Mouse (Mus musculus) neural tube, embryonic 14.5 days (tissue): ENCODE measurements at regions not wholly inside any gene's neighbourhood (a gene's known extent, or its start where the extent isn't known, plus 50 kb on each side); places are given as distances from the start of the nearest gene placed in this dataset.

ENCODE experiments used
- ATAC-seq: fragments of 200-750 bp; cut with Nextera tagmentation; 2 replicates; pipeline ENCODE4 v1.8.0; 2017; ENCODE audit warnings: low read depth, mild to moderate bottlenecking, moderate TSS enrichment, moderate library complexity
- H3K27ac ChIP-seq: fragments of 300-500 bp; sonication (generic); 2 replicates; pipeline ENCODE4 v1.5.1; 2014; ENCODE audit warnings: low read depth, mild to moderate bottlenecking, control low read depth, low read length, moderate library complexity, mixed read lengths
- H3K27me3 ChIP-seq: fragments of 300-500 bp; sonication (generic); 2 replicates; pipeline ENCODE4 v1.6.1; 2014; ENCODE audit warnings: low read length; ENCODE audit not compliant: control insufficient read depth, insufficient read depth
- H3K36me3 ChIP-seq: fragments of 300-500 bp; sonication (generic); 2 replicates; pipeline ENCODE4 v1.6.1; 2014; ENCODE audit warnings: low read length, mixed read lengths; ENCODE audit not compliant: control insufficient read depth, insufficient read depth
- H3K4me1 ChIP-seq: fragments of 300-500 bp; sonication (generic); 2 replicates; pipeline ENCODE4 v1.6.1; 2014; ENCODE audit warnings: low read length; ENCODE audit not compliant: control insufficient read depth, insufficient read depth
- H3K4me2 ChIP-seq: fragments of 300-500 bp; sonication (generic); 2 replicates; pipeline ENCODE4 v1.6.1; 2014; ENCODE audit warnings: mild to moderate bottlenecking, low read depth, low read length, control low read depth
- H3K4me3 ChIP-seq: fragments of 300-500 bp; sonication (generic); 2 replicates; pipeline ENCODE4 v1.5.1; 2014; ENCODE audit warnings: low read depth, low read length, control low read depth, mixed read lengths
- H3K9ac ChIP-seq: fragments of 300-500 bp; sonication (generic); replicated peaks from 2 replicates; pipeline ENCODE4 v1.6.1; 2014; ENCODE audit warnings: low read depth, mild to moderate bottlenecking, control low read depth, low read length, mixed read lengths
- H3K9me3 ChIP-seq: fragments of 300-500 bp; sonication (generic); 2 replicates; pipeline ENCODE4 v1.6.1; 2016; ENCODE audit warnings: low read length; ENCODE audit not compliant: control insufficient read depth
- WGBS: fragments of 180-500 bp; shearing (Covaris S2); extraction: QIAGEN DNeasy Blood & Tissue Kit; methylation state at CpG from one replicate; pipeline ENCODE4 v1.1.7; 2014; 5-methylcytosine and 5-hydroxymethylcytosine counted together

DNA sequence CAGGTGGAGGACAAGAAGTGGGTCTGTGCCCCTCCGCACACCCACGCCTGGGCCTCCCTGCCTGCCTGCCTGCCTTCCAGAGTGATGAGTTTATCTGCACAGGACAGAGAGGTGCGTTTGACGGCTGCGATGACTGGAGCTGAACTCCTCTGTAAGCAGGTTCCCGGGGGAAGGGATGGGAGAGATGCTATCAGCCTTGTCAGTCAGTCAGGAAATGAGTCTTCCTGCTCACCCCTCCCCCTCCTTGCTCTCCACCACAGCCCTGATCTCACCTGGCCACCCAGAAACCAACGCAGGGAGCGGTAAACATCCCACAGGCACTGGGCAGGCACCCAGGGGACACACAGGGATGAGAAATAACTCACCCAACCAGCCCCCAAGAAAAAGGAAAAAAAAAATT, 69.5 kb upstream of the Nectin1 start:
- Histone ChIP-seq H3K36me3 (no peaks in the 10 kb centered on the region), H3K4me1 (no peaks in the 10 kb centered on the region), H3K9me3 (no peaks in the 10 kb centered on the region), H3K27me3 (no peaks in the 10 kb centered on the region), H3K9ac (no peak overlapping the region), H3K4me2 (no peak overlapping the region), H3K27ac (no peak overlapping the region), H3K4me3 (no peak overlapping the region)
- no peak for ATAC-seq
- WGBS: 48% methylated on average over 8 of the region's 8 CpGs

GRCm38 (mm10) chr9:43676011-43676410, 67.8 kb upstream of the Nectin1 start:
- no peak overlapping the region for H3K4me2 ChIP-seq
- no peaks in the 10 kb centered on the region for H3K9me3 ChIP-seq
- no peak overlapping the region for H3K27ac ChIP-seq
- H3K9ac ChIP-seq: no peak overlapping the region
- H3K27me3 ChIP-seq: no peaks in the 10 kb centered on the region
- H3K36me3 ChIP-seq: no peaks in the 10 kb centered on the region
- H3K4me1 ChIP-seq: no peaks in the 10 kb centered on the region
- WGBS: 77% methylated on average over 2 of the region's 2 CpGs
- ATAC-seq: no peak
- no peak overlapping the region for H3K4me3 ChIP-seq

DNA sequence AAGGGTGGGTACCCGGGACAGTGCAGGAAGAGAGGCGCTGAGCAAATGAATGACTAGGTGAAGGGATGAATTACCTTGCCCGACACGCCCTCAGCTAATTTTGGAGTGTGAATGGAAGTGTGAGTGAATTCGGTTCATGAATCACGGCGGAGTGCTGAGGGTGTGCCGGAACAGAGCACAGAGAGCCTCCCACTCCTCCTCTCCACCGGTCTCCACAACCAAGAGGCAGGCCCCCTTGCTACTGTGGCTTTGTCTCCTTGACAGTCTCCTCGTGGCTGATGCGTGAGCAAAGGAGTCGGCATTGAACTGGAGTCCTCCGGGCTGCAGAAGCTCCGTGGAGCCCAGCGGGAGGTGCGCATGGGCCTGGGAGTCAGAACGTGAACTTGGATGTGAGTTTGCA, 64.5 kb upstream of the Nectin1 start:
- Histone ChIP-seq H3K27ac (no peak overlapping the region), H3K4me2 (no peak overlapping the region), H3K36me3 (no peaks in the 10 kb centered on the region), H3K4me1 (no peaks in the 10 kb centered on the region), H3K4me3 (no peak overlapping the region), H3K9me3 (no peaks in the 10 kb centered on the region), H3K9ac (no peak overlapping the region), H3K27me3 (no peaks in the 10 kb centered on the region)
- WGBS: 36% methylated on average over 17 of the region's 17 CpGs
- no peak for ATAC-seq

GRCm38 (mm10) chr9:43681317-43681716, 62.5 kb upstream of the Nectin1 start:
- no peak for ATAC-seq
- Histone ChIP-seq H3K36me3 (no peaks in the 10 kb centered on the region), H3K27ac (no peak overlapping the region), H3K4me3 (no peak overlapping the region), H3K9me3 (no peaks in the 10 kb centered on the region), H3K27me3 (no peaks in the 10 kb centered on the region), H3K9ac (no peak overlapping the region), H3K4me2 (no peak overlapping the region), H3K4me1 (no peaks in the 10 kb centered on the region)
- 80% methylated on average over 3 of the region's 3 CpGs for WGBS

DNA sequence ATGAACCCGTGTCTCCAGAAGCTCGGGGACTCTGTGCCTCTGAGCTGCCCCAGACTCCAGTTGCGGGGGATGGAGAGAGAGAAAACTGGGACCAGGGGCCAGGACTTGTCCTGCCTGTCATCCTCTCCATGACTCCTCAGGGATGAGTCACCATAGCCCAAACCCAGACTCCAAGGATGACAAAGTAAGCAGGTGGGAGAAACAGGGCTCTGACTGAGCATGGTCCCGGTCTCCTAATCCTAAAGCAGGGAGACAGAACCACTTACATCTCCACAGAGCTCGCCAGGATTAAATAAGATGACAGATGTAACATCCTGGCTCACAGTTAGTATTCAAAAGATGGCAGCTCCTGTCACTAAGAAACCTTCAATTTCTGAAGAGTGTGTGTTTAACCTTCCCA, 61.7 kb upstream of the Nectin1 start:
- H3K27ac ChIP-seq: no peak overlapping the region
- H3K36me3 ChIP-seq: no peaks in the 10 kb centered on the region
- WGBS: 78% methylated on average over 5 of the region's 5 CpGs
- no peak overlapping the region for H3K4me2 ChIP-seq
- H3K9me3 ChIP-seq: no peaks in the 10 kb centered on the region
- H3K4me3 ChIP-seq: no peak overlapping the region
- no peak for ATAC-seq
- H3K9ac ChIP-seq: no peak overlapping the region
- H3K4me1 ChIP-seq: no peaks in the 10 kb centered on the region
- H3K27me3 ChIP-seq: no peaks in the 10 kb centered on the region

- Histone ChIP-seq H3K9me3 (no peaks in the 10 kb centered on the region), H3K4me1 (no peaks in the 10 kb centered on the region), H3K36me3 (no peaks in the 10 kb centered on the region), H3K27me3 (no peaks in the 10 kb centered on the region), H3K4me3 (no peak overlapping the region), H3K27ac (no peak overlapping the region), H3K9ac (no peak overlapping the region), H3K4me2 (no peak overlapping the region)
- WGBS: 85% methylated on average over 5 of the region's 5 CpGs
- ATAC-seq: no peak
Measured at GRCm38 (mm10) chr9:43684596-43684995, 59.2 kb upstream of the Nectin1 start.

GRCm38 (mm10) chr9:43692015-43692414, 51.8 kb upstream of the Nectin1 start:
- Histone ChIP-seq H3K9ac (no peak overlapping the region), H3K4me3 (no peak overlapping the region), H3K36me3 (no peaks in the 10 kb centered on the region), H3K27me3 (no peaks in the 10 kb centered on the region), H3K27ac (no peak overlapping the region), H3K9me3 (no peaks in the 10 kb centered on the region), H3K4me2 (no peak overlapping the region), H3K4me1 (no peaks in the 10 kb centered on the region)
- WGBS: 86% methylated on average over 1 of the region's 1 CpGs
- ATAC-seq: no peak

DNA sequence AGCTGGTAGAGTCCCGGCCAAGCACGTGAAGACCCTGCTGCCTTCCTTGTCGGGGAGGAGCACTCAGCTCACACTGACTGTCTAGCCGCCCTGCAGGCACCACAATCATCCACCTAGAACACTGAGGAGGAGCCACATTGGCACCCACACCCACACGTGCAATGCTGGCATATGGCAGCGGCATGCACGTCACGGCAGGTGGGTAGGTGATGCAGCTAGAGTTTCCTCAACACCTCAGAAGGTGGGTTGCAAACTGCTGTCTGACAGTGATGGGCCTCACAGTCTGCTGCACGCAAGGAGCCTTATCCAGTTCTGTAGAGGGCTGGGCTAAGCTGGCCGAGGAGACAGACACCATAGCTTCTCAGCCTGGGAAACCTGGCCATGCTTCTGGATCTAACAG, 51.2 kb upstream of the Nectin1 start:
- Histone ChIP-seq H3K9me3 (no peaks in the 10 kb centered on the region), H3K4me2 (no peak overlapping the region), H3K4me3 (no peak overlapping the region), H3K27me3 (no peaks in the 10 kb centered on the region), H3K9ac (no peak overlapping the region), H3K36me3 (no peaks in the 10 kb centered on the region), H3K27ac (no peak overlapping the region), H3K4me1 (no peaks in the 10 kb centered on the region)
- WGBS: 85% methylated on average over 10 of the region's 10 CpGs
- ATAC-seq: no peak
